Mouse (Mus musculus): ENCODE results near the gene Pcbp3. TPM values are rescaled to one million over a fixed set of nuclear protein-coding genes. Genes with fewer than 3 reads are reported as not detected.

Pcbp3 gene
- 6.6 and 6.9 TPM in 2 replicates for polyA plus RNA-seq (2014; fragmentation: Nextera tagmentation; extraction: Ambion mirVana)

DNA sequence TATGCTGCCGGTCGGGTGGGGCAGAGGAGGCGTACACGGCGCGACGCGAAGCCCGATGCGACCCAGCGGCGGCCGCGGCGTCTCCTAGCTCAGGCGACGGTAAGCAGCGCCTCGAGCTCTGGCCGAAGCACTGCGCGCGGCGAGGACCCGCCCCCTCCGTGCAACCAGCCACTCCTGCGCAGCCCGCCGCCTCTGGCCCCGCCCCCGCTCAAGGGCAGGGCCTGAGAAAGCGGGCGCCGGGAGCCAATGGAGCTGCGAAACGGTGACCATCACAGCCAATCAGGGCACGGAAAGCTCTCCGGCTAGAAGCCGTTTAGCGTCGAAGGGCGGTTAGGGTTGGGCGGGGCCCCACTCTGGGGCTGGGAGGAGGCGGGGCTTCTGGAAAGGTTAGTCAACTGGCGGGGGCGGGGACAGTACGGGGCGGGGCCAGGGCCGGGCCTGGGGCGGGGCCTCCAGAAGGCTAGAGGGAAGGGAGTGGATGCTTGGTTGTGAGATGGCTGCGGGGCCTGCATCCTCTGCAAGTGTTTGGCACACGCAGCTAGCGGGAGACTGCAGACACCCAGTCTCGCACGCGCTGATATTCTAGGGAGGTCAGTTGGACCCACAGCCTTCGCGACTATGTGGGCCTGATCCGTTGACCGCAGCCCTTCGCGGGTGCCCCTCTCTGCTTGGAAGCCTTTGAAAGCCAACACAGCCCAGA, at the start of gene Pcbp3:
Pcbp3 (minus strand) TSS at position 98 of the 700 bp plus-strand sequence.
- no peaks in the 10 kb centered on the region for H3K36me3 ChIP-seq (ENCODE audit: control insufficient read depth, insufficient read depth, low read length)
- 2% methylated on average over 59 of the region's 62 CpGs for WGBS (ENCODE audit: insufficient replicate concordance)
- peak within 1 kb of the TSS; percentile 66 for H3K9ac ChIP-seq (ENCODE audit: low read depth, low read length)
- H3K4me3 ChIP-seq (ENCODE audit: low read depth, low read length): peak within 1 kb of the TSS; percentile 50
- H3K9me3 ChIP-seq (replicated peaks; ENCODE audit: control insufficient read depth, low read length): no peaks in the 10 kb centered on the region
- H3K27me3 ChIP-seq (ENCODE audit: control insufficient read depth, insufficient read depth, low read length): no peaks in the 10 kb centered on the region
- peak; percentile 96 for ATAC-seq (replicated peaks; ENCODE audit: insufficient number of reproducible peaks, low FRiP score, low TSS enrichment)
- H3K27ac ChIP-seq (ENCODE audit: low read depth, low read length): no peak within 1 kb of the TSS
- H3K4me2 ChIP-seq: peak within 1 kb of the TSS; percentile 78
- peaks cover 28% of the 10 kb centered on the region for H3K4me1 ChIP-seq (ENCODE audit: control insufficient read depth, insufficient read depth, low read length)

GRCm38 (mm10) chr10:77008698-77009097, 47.0 kb upstream of the Pcbp3 start:
- Histone ChIP-seq H3K4me2 (no peak overlapping the region), H3K27me3 (ENCODE audit: control insufficient read depth, insufficient read depth, low read length) (no peaks in the 10 kb centered on the region), H3K36me3 (ENCODE audit: control insufficient read depth, insufficient read depth, low read length) (no peaks in the 10 kb centered on the region), H3K9ac (ENCODE audit: low read depth, low read length) (no peak overlapping the region), H3K4me3 (ENCODE audit: low read depth, low read length) (no peak overlapping the region), H3K27ac (ENCODE audit: low read depth, low read length) (no peak overlapping the region), H3K9me3 (replicated peaks; ENCODE audit: control insufficient read depth, low read length) (no peaks in the 10 kb centered on the region), H3K4me1 (ENCODE audit: control insufficient read depth, insufficient read depth, low read length) (peaks cover 7% of the 10 kb centered on the region; the same call in 1 of the 2 replicates)
- 88% methylated on average over 2 of the region's 3 CpGs for WGBS (ENCODE audit: insufficient replicate concordance)
- ATAC-seq (replicated peaks; ENCODE audit: insufficient number of reproducible peaks, low FRiP score, low TSS enrichment): no peak

DNA sequence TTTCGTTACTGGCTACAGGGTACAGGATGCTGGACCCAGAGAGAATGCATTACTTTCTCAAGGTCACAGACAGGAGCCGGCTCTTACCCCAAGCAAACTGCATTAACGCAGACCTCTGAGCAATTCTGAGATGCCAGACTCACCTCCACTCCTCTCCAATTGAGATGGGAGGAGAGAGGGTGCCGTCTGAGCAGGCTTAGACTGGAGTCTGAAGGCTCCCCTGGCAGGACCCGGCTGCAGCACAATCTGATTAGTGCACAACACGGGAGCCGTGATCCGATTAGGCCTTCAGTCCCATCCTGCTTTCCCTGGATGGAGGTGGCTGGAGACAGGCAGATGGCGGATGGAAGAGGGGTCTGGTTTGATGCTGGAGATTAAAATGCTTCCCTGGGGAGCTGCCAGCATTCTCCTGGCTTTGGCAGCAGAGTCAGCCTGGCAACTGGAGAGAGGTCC, 46.4 kb upstream of the Pcbp3 start:
- no peak overlapping the region for H3K4me2 ChIP-seq
- peaks cover 7% of the 10 kb centered on the region; the same call in 1 of the 2 replicates for H3K4me1 ChIP-seq (ENCODE audit: control insufficient read depth, insufficient read depth, low read length)
- H3K9ac ChIP-seq (ENCODE audit: low read depth, low read length): no peak overlapping the region

GRCm38 (mm10) chr10:77007433-77008108, 45.9 kb upstream of the Pcbp3 start:
- 38% methylated on average over 8 of the region's 8 CpGs for whole genome bisulfite sequencing (ENCODE audit: insufficient replicate concordance)
- Histone ChIP-seq H3K4me3 (ENCODE audit: low read depth, low read length) (no peak overlapping the region), H3K27ac (ENCODE audit: low read depth, low read length) (no peak overlapping the region), H3K9me3 (replicated peaks; ENCODE audit: control insufficient read depth, low read length) (no peaks in the 10 kb centered on the region), H3K27me3 (ENCODE audit: control insufficient read depth, insufficient read depth, low read length) (no peaks in the 10 kb centered on the region), H3K36me3 (ENCODE audit: control insufficient read depth, insufficient read depth, low read length) (no peaks in the 10 kb centered on the region), H3K9ac (ENCODE audit: low read depth, low read length) (no peak overlapping the region), H3K4me1 (ENCODE audit: control insufficient read depth, insufficient read depth, low read length) (peaks cover 7% of the 10 kb centered on the region; the same call in 1 of the 2 replicates), H3K4me2 (no peak overlapping the region)
- no peak for ATAC-seq (replicated peaks; ENCODE audit: insufficient number of reproducible peaks, low FRiP score, low TSS enrichment)

More for the DNA sequence above, 46.4 kb upstream of the Pcbp3 start:
- Histone ChIP-seq H3K9me3 (replicated peaks; ENCODE audit: control insufficient read depth, low read length) (no peaks in the 10 kb centered on the region), H3K27ac (ENCODE audit: low read depth, low read length) (no peak overlapping the region), H3K36me3 (ENCODE audit: control insufficient read depth, insufficient read depth, low read length) (no peaks in the 10 kb centered on the region), H3K4me3 (ENCODE audit: low read depth, low read length) (no peak overlapping the region), H3K27me3 (ENCODE audit: control insufficient read depth, insufficient read depth, low read length) (no peaks in the 10 kb centered on the region)
- no peak for ATAC-seq (replicated peaks; ENCODE audit: insufficient number of reproducible peaks, low FRiP score, low TSS enrichment)
- 21% methylated on average over 9 of the region's 9 CpGs for WGBS (ENCODE audit: insufficient replicate concordance)

DNA sequence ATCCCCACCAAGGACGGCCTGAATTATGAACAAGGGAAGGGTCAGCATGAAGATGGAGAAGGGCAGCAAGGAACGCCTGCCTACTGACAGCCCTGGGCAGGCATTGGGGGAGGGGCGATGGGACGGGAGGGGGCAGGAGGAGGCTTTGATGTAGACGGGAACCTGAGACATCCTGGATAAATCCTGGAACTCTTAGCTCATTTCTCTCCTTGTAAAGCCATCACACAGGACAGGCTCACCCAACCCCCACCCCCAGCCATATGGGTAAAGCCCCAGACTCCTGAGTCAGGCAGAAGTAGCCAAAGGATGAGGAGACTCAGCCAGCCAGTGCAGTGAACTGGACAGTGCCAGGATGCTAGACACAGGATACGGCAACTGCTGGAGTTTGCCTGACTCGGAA, 43.2 kb upstream of the Pcbp3 start:
- Histone ChIP-seq H3K4me3 (ENCODE audit: low read depth, low read length) (no peak overlapping the region), H3K4me2 (no peak overlapping the region), H3K9ac (ENCODE audit: low read depth, low read length) (0 out of 2 replicates have a peak overlapping the region, but pooled peaks have one; percentile 18), H3K4me1 (ENCODE audit: control insufficient read depth, insufficient read depth, low read length) (peaks cover 7% of the 10 kb centered on the region; the same call in 1 of the 2 replicates), H3K36me3 (ENCODE audit: control insufficient read depth, insufficient read depth, low read length) (no peaks in the 10 kb centered on the region), H3K27ac (ENCODE audit: low read depth, low read length) (no peak overlapping the region), H3K27me3 (ENCODE audit: control insufficient read depth, insufficient read depth, low read length) (no peaks in the 10 kb centered on the region), H3K9me3 (replicated peaks; ENCODE audit: control insufficient read depth, low read length) (no peaks in the 10 kb centered on the region)
- ATAC-seq (replicated peaks; ENCODE audit: insufficient number of reproducible peaks, low FRiP score, low TSS enrichment): no peak; the same call in 1 of the 2 replicates
- WGBS (ENCODE audit: insufficient replicate concordance): 23% methylated on average over 7 of the region's 7 CpGs

DNA sequence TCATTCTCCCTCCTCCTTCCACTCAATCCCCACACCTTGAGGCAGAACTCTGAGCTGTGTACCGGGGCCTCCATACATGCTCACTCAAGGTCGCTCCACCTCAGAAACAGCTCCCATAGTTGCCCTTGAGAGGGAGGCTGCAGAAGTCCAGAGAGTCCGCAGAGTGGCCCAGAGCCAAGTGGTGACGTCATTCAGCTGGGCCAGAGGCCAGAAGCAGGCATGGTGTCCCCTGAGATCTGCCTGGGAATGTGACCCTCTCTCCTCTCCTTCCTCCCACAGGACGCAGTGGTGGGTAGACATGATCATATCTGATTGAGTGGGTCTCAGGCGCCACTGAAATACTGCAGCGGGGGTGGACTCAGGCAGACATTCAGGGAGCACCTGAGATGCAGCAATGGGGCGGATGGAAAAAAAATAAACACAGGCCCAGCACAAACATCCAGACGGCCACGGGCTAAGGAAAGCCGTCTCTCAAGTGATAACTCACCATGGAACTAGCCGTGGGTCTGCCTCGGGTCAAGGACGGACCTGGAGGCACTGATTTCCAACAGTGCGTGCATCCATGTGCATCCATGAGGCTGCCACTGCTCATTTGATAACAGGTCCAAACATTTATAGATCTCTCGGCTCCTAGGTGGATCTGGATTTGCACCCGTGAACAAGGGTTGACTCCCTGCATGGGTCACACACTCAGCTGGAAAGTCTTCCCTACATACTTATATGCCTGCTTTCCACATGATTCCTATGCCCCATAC, 36.2 kb upstream of the Pcbp3 start:
- Histone ChIP-seq H3K4me2 (peak overlapping the region; percentile 22), H3K36me3 (ENCODE audit: control insufficient read depth, insufficient read depth, low read length) (no peaks in the 10 kb centered on the region), H3K27me3 (ENCODE audit: control insufficient read depth, insufficient read depth, low read length) (no peaks in the 10 kb centered on the region), H3K9ac (ENCODE audit: low read depth, low read length) (no peak overlapping the region), H3K4me3 (ENCODE audit: low read depth, low read length) (no peak overlapping the region), H3K4me1 (ENCODE audit: control insufficient read depth, insufficient read depth, low read length) (peaks cover 9% of the 10 kb centered on the region), H3K9me3 (replicated peaks; ENCODE audit: control insufficient read depth, low read length) (peaks cover 4% of the 10 kb centered on the region; the same call in 1 of the 2 replicates), H3K27ac (ENCODE audit: low read depth, low read length) (peak overlapping the region; percentile 59; the same call in 1 of the 2 replicates)
- 35% methylated on average over 17 of the region's 17 CpGs for WGBS (ENCODE audit: insufficient replicate concordance)
- peak; percentile 85 for ATAC-seq (replicated peaks; ENCODE audit: insufficient number of reproducible peaks, low FRiP score, low TSS enrichment)

- Histone ChIP-seq H3K4me3 (ENCODE audit: low read depth, low read length) (no peak overlapping the region), H3K4me1 (ENCODE audit: control insufficient read depth, insufficient read depth, low read length) (peaks cover under 1% of the 10 kb centered on the region; the same call in 1 of the 2 replicates), H3K9ac (ENCODE audit: low read depth, low read length) (no peak overlapping the region), H3K36me3 (ENCODE audit: control insufficient read depth, insufficient read depth, low read length) (no peaks in the 10 kb centered on the region), H3K9me3 (replicated peaks; ENCODE audit: control insufficient read depth, low read length) (peaks cover 4% of the 10 kb centered on the region; the same call in 1 of the 2 replicates), H3K4me2 (no peak overlapping the region), H3K27ac (ENCODE audit: low read depth, low read length) (no peak overlapping the region), H3K27me3 (ENCODE audit: control insufficient read depth, insufficient read depth, low read length) (peaks cover 4% of the 10 kb centered on the region)
- ATAC-seq (replicated peaks; ENCODE audit: insufficient number of reproducible peaks, low FRiP score, low TSS enrichment): no peak
- 57% methylated on average over 3 of the region's 3 CpGs for WGBS (ENCODE audit: insufficient replicate concordance)
Observed at GRCm38 (mm10) chr10:76992456-76992855, 30.8 kb upstream of the Pcbp3 start.

DNA sequence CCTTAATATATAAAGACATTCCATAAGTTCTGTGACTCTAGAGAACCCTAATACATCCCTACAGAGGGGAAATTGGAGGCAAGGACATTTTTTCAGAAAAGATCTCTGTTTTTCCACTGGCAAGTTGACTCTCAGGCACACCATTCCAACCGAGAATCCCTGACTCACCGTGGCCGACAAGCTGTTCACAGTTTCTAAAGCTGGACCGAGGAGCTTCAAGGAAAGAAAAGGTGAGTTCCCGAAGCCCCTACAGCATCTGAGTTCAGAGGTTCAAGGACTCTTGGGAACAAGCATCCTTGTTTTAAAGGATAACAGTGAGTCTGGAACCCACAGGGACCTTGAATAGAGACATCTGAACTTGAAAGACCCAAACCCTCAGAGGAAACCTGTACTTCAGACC, 26.9 kb upstream of the Pcbp3 start:
- ATAC-seq (replicated peaks; ENCODE audit: insufficient number of reproducible peaks, low FRiP score, low TSS enrichment): no peak
- Histone ChIP-seq H3K4me2 (no peak overlapping the region), H3K9ac (ENCODE audit: low read depth, low read length) (no peak overlapping the region), H3K9me3 (replicated peaks; ENCODE audit: control insufficient read depth, low read length) (no peaks in the 10 kb centered on the region), H3K36me3 (ENCODE audit: control insufficient read depth, insufficient read depth, low read length) (no peaks in the 10 kb centered on the region), H3K27ac (ENCODE audit: low read depth, low read length) (no peak overlapping the region), H3K4me3 (ENCODE audit: low read depth, low read length) (no peak overlapping the region), H3K4me1 (ENCODE audit: control insufficient read depth, insufficient read depth, low read length) (no peaks in the 10 kb centered on the region), H3K27me3 (ENCODE audit: control insufficient read depth, insufficient read depth, low read length) (peaks cover 4% of the 10 kb centered on the region)
- WGBS (ENCODE audit: insufficient replicate concordance): 81% methylated on average over 5 of the region's 5 CpGs

All from heart, embryonic 11.5 days (tissue).